Mouse (Mus musculus) embryonic facial prominence, embryonic 12.5 days (tissue): ENCODE data around the gene Atp6v0b. TPM values are rescaled to one million over a fixed set of nuclear protein-coding genes. Genes with fewer than 3 reads are reported as not detected.

ENCODE experiments used
- ATAC-seq: fragments of 200-750 bp; cut with Nextera tagmentation; 2 replicates; pipeline ENCODE4 v1.8.0; 2017; ENCODE audit not compliant: insufficient number of reproducible peaks, insufficient read depth, low FRiP score, low TSS enrichment
- H3K27ac ChIP-seq: fragments of 300-500 bp; sonication (generic); 2 replicates; pipeline ENCODE4 v1.5.1; 2016; ENCODE audit warnings: mild to moderate bottlenecking
- H3K27me3 ChIP-seq: fragments of 300-500 bp; sonication (generic); 2 replicates; pipeline ENCODE4 v1.6.1; 2016; ENCODE audit warnings: mild to moderate bottlenecking, moderate library complexity
- H3K36me3 ChIP-seq: fragments of 300-500 bp; sonication (generic); 2 replicates; pipeline ENCODE4 v1.6.1; 2016; ENCODE audit warnings: mild to moderate bottlenecking
- H3K4me1 ChIP-seq: fragments of 300-500 bp; sonication (generic); 2 replicates; pipeline ENCODE4 v1.6.1; 2016
- H3K4me2 ChIP-seq: fragments of 300-500 bp; sonication (generic); replicated peaks from 2 replicates; pipeline ENCODE4 v1.6.1; 2016; ENCODE audit warnings: mild to moderate bottlenecking, moderate library complexity
- H3K4me3 ChIP-seq: fragments of 300-500 bp; sonication (generic); 2 replicates; pipeline ENCODE4 v1.5.1; 2016; ENCODE audit warnings: mild to moderate bottlenecking
- H3K9ac ChIP-seq: fragments of 300-500 bp; sonication (generic); 2 replicates; pipeline ENCODE4 v1.6.1; 2016; ENCODE audit warnings: mild to moderate bottlenecking, moderate library complexity
- H3K9me3 ChIP-seq: fragments of 300-500 bp; sonication (generic); 2 replicates; pipeline ENCODE4 v1.6.1; 2016; ENCODE audit warnings: mild to moderate bottlenecking, moderate library complexity
- WGBS: fragments of 180-500 bp; shearing (Covaris S2); methylation state at CpG from one replicate; pipeline ENCODE4 v1.1.7; 2016; 5-methylcytosine and 5-hydroxymethylcytosine counted together
- polyA plus RNA-seq: library from polyadenylated mRNA; unstranded; fragments of >200 nt; fragmentation: Nextera tagmentation; extraction: Ambion mirVana; gene quantifications from 2 replicates; pipeline ENCODE4 v1.2.1, GENCODE M21; 2016

The Atp6v0b gene
- polyA plus RNA-seq, 1 experiment from 2014 or later, result 181 TPM

GRCm38 (mm10) chr4:117886644-117887043 lies 489 bp downstream of the Atp6v0b start:
- peaks cover 30% of the 10 kb centered on the region for H3K36me3 ChIP-seq
- no peak overlapping the region for H3K27ac ChIP-seq
- no peaks in the 10 kb centered on the region for H3K9me3 ChIP-seq
- peaks cover 34% of the 10 kb centered on the region for H3K4me1 ChIP-seq
- peak overlapping the region; percentile 90 for H3K4me3 ChIP-seq
- H3K9ac ChIP-seq, result peak overlapping the region; percentile 80
- peak overlapping the region; percentile 96 for H3K4me2 ChIP-seq
- WGBS, result 5% methylated on average over 15 of the region's 24 CpGs
- no peak for ATAC-seq
- H3K27me3 ChIP-seq, result no peaks in the 10 kb centered on the region

- peak overlapping the region; percentile 80; the same call in 1 of the 2 replicates for H3K9ac ChIP-seq
- H3K4me2 ChIP-seq, result peak overlapping the region; percentile 96
- no peaks in the 10 kb centered on the region for H3K9me3 ChIP-seq
- peak overlapping the region; percentile 90 for H3K4me3 ChIP-seq
- 81% methylated on average over 9 of the region's 9 CpGs for WGBS
- peaks cover 29% of the 10 kb centered on the region for H3K4me1 ChIP-seq
- peaks cover 30% of the 10 kb centered on the region for H3K36me3 ChIP-seq
- no peak for ATAC-seq
- no peak overlapping the region for H3K27ac ChIP-seq
- no peaks in the 10 kb centered on the region for H3K27me3 ChIP-seq
Observed at GRCm38 (mm10) chr4:117885994-117886393, 1.1 kb downstream of the Atp6v0b start.

GRCm38 (mm10) chr4:117885093-117885492 lies 2.0 kb downstream of the Atp6v0b start:
- Histone ChIP-seq H3K27me3 (no peaks in the 10 kb centered on the region), H3K4me1 (peaks cover 27% of the 10 kb centered on the region), H3K4me3 (no peak overlapping the region), H3K27ac (no peak overlapping the region), H3K9me3 (no peaks in the 10 kb centered on the region), H3K4me2 (no peak overlapping the region), H3K36me3 (peaks cover 26% of the 10 kb centered on the region), H3K9ac (no peak overlapping the region)
- ATAC-seq, result no peak
- 95% methylated on average over 10 of the region's 10 CpGs for WGBS

GRCm38 (mm10) chr4:117884146-117884545 lies 3.0 kb downstream of the Atp6v0b start:
- no peak overlapping the region for H3K9ac ChIP-seq
- peak overlapping the region; percentile 76 for H3K4me2 ChIP-seq
- peak overlapping the region; percentile 81; the same call in 1 of the 2 replicates for H3K4me3 ChIP-seq
- peaks cover 27% of the 10 kb centered on the region for H3K4me1 ChIP-seq
- no peaks in the 10 kb centered on the region for H3K9me3 ChIP-seq
- no peak for ATAC-seq
- WGBS, result 90% methylated on average over 1 of the region's 1 CpGs
- no peak overlapping the region for H3K27ac ChIP-seq
- H3K36me3 ChIP-seq, result peaks cover 24% of the 10 kb centered on the region
- H3K27me3 ChIP-seq, result no peaks in the 10 kb centered on the region

- Histone ChIP-seq H3K4me1 (peaks cover 27% of the 10 kb centered on the region), H3K27ac (peak within 1 kb of the TSS; percentile 81), H3K9ac (peak within 1 kb of the TSS; percentile 88), H3K36me3 (peaks cover 29% of the 10 kb centered on the region), H3K27me3 (no peaks in the 10 kb centered on the region), H3K4me3 (peak within 1 kb of the TSS; percentile 81), H3K9me3 (no peaks in the 10 kb centered on the region), H3K4me2 (peak within 1 kb of the TSS; percentile 76)
- peak; percentile 44 for ATAC-seq
- WGBS, result under 1% methylated on average over 85 of the region's 103 CpGs
Observed at GRCm38 (mm10) chr4:117882701-117883691, 4.1 kb downstream of the Atp6v0b start, which contains the start of gene B4galt2. B4galt2 (minus strand) TSS chr4:117883487.

GRCm38 (mm10) chr4:117878703-117879102 lies 8.4 kb downstream of the Atp6v0b start:
- WGBS, result 76% methylated on average over 5 of the region's 5 CpGs
- no peak overlapping the region for H3K4me2 ChIP-seq
- no peak overlapping the region for H3K9ac ChIP-seq
- H3K36me3 ChIP-seq, result peaks cover 44% of the 10 kb centered on the region
- no peak for ATAC-seq
- no peaks in the 10 kb centered on the region for H3K9me3 ChIP-seq
- no peak overlapping the region for H3K4me3 ChIP-seq
- H3K27me3 ChIP-seq, result no peaks in the 10 kb centered on the region
- H3K4me1 ChIP-seq, result peaks cover 7% of the 10 kb centered on the region
- no peak overlapping the region for H3K27ac ChIP-seq

- H3K4me1 ChIP-seq, result peaks cover 6% of the 10 kb centered on the region
- H3K4me2 ChIP-seq, result no peak overlapping the region
- no peaks in the 10 kb centered on the region for H3K27me3 ChIP-seq
- ATAC-seq, result no peak
- H3K4me3 ChIP-seq, result no peak overlapping the region
- no peaks in the 10 kb centered on the region for H3K9me3 ChIP-seq
- WGBS, result 82% methylated on average over 10 of the region's 10 CpGs
- H3K36me3 ChIP-seq, result peaks cover 48% of the 10 kb centered on the region
- no peak overlapping the region for H3K27ac ChIP-seq
- no peak overlapping the region for H3K9ac ChIP-seq
Observed at GRCm38 (mm10) chr4:117878301-117878700, 8.8 kb downstream of the Atp6v0b start.

- H3K4me2 ChIP-seq, result no peak overlapping the region
- H3K9ac ChIP-seq, result no peak overlapping the region
- H3K9me3 ChIP-seq, result no peaks in the 10 kb centered on the region
- 90% methylated on average over 9 of the region's 9 CpGs for WGBS
- no peak overlapping the region for H3K27ac ChIP-seq
- H3K27me3 ChIP-seq, result no peaks in the 10 kb centered on the region
- H3K4me3 ChIP-seq, result no peak overlapping the region
- H3K36me3 ChIP-seq, result peaks cover 41% of the 10 kb centered on the region
- no peak for ATAC-seq
- peaks cover 14% of the 10 kb centered on the region for H3K4me1 ChIP-seq
Observed at GRCm38 (mm10) chr4:117873615-117874014, 13.5 kb downstream of the Atp6v0b start.

GRCm38 (mm10) chr4:117872471-117872886 lies 14.7 kb downstream of the Atp6v0b start, which contains the start of gene Ccdc24:
Ccdc24 (minus strand) TSS chr4:117872557.
- H3K4me3 ChIP-seq, result no peak within 1 kb of the TSS

GRCm38 (mm10) chr4:117871787-117872186 lies 15.3 kb downstream of the Atp6v0b start:
- no peaks in the 10 kb centered on the region; the same call in 1 of the 2 replicates for H3K27me3 ChIP-seq
- peaks cover 18% of the 10 kb centered on the region for H3K4me1 ChIP-seq
- H3K9me3 ChIP-seq, result no peaks in the 10 kb centered on the region
- no peak overlapping the region for H3K9ac ChIP-seq
- H3K4me3 ChIP-seq, result no peak overlapping the region
- H3K27ac ChIP-seq, result no peak overlapping the region
- H3K36me3 ChIP-seq, result peaks cover 27% of the 10 kb centered on the region
- 50% methylated on average over 7 of the region's 7 CpGs for WGBS
- no peak for ATAC-seq
- H3K4me2 ChIP-seq, result no peak overlapping the region

More at GRCm38 (mm10) chr4:117872471-117872886, 14.7 kb downstream of the Atp6v0b start, which contains the start of gene Ccdc24:
- H3K4me1 ChIP-seq, result peaks cover 17% of the 10 kb centered on the region
- ATAC-seq, result no peak
- H3K27me3 ChIP-seq, result no peaks in the 10 kb centered on the region; the same call in 1 of the 2 replicates
- peaks cover 34% of the 10 kb centered on the region for H3K36me3 ChIP-seq
- WGBS, result 6% methylated on average over 14 of the region's 14 CpGs
- H3K9me3 ChIP-seq, result no peaks in the 10 kb centered on the region
- no peak within 1 kb of the TSS for H3K27ac ChIP-seq
- H3K9ac ChIP-seq, result peak within 1 kb of the TSS; percentile 29; the same call in 1 of the 2 replicates
- H3K4me2 ChIP-seq, result peak within 1 kb of the TSS; percentile 42

- ATAC-seq, result no peak
- 67% methylated on average over 1 of the region's 1 CpGs for WGBS
- no peaks in the 10 kb centered on the region; the same call in 1 of the 2 replicates for H3K27me3 ChIP-seq
Observed at GRCm38 (mm10) chr4:117870437-117870836, 16.7 kb downstream of the Atp6v0b start.

More at GRCm38 (mm10) chr4:117870437-117870836, 16.7 kb downstream of the Atp6v0b start:
- no peak overlapping the region for H3K27ac ChIP-seq
- no peak overlapping the region for H3K9ac ChIP-seq
- peaks cover 27% of the 10 kb centered on the region for H3K4me1 ChIP-seq
- H3K9me3 ChIP-seq, result no peaks in the 10 kb centered on the region
- no peak overlapping the region for H3K4me2 ChIP-seq
- no peak overlapping the region for H3K4me3 ChIP-seq
- peaks cover 22% of the 10 kb centered on the region for H3K36me3 ChIP-seq
